Mouse (Mus musculus) C2C12 (cell line): ENCODE data around the gene Sap30bp.

ENCODE experiments used
- CTCF ChIP-seq: IDR thresholded peaks from one replicate; pipeline ENCODE4 v1.5.1; 2011; ENCODE audit not compliant: control insufficient read depth, insufficient read depth, insufficient read length
- MAX ChIP-seq: IDR thresholded peaks from one replicate; pipeline ENCODE4 v1.6.1; 2011; ENCODE audit warnings: mild to moderate bottlenecking, control low read depth
- MYOG ChIP-seq: IDR thresholded peaks from one replicate; pipeline ENCODE4 v1.6.1; 2011; ENCODE audit not compliant: control insufficient read depth, insufficient read length; ENCODE audit errors: extremely low read depth

DNA sequence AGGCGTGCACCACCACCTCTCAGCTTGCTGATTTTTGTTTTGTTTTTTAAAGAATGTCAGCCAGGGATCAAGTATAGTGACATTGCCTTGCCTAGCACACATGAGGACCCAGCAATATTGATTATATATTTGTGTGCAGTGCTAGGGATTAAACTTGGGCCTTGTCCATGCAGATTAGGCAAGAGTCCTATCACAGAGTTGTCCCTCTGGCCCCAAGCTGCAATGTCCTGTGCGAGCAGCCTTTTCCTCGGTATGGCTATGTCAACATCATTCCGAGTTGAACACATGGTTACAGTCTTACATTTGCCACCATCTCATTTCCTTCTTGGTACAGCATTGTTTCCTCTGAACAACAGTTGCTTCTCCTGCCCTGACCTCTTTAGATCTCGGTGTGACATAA is 14.0 kb upstream of the Sap30bp start:
- TF ChIP-seq CTCF (no peak), MYOG (no peak), MAX (no peak)
